Mouse (Mus musculus): ENCODE data around the gene Snx1.

Gene Snx1

GRCm38 (mm10) chr9:66088411-66088810 lies 38.0 kb downstream of the Snx1 start:
- peak; percentile 33 for DNase-seq (ENCODE audit: low read depth)

- no peak for DNase-seq (ENCODE audit: low read depth)
These were observed 39.3 kb downstream of the Snx1 start for GRCm38 (mm10) chr9:66087062-66087461.

- DNase-seq (ENCODE audit: low read depth): no peak
These were observed 42.2 kb downstream of the Snx1 start for GRCm38 (mm10) chr9:66084171-66084570.

DNA sequence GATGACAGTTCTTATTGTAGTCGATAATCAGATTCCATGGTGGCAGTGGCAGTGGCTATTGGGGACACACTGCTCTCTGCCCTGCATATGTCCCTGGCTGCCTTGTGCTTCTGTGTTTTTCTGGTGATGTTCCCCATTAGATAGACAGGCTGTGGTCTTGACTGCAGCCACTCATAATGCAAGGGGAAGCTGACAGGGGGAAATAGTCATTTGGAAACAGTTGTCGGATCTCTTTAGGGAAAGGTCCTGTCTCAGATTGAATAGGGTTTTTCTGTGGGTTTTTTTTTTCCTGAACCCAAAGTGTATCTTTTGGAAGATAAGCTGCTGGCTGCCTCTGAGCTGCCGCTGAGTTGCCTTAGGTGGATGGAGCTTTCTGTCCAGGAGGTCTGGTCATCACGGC lies 44.4 kb downstream of the Snx1 start:
- no peak for DNase-seq (ENCODE audit: low read depth)

- no peak for DNase-seq (ENCODE audit: low read depth)
These were observed 45.5 kb downstream of the Snx1 start for GRCm38 (mm10) chr9:66080804-66081459.

DNA sequence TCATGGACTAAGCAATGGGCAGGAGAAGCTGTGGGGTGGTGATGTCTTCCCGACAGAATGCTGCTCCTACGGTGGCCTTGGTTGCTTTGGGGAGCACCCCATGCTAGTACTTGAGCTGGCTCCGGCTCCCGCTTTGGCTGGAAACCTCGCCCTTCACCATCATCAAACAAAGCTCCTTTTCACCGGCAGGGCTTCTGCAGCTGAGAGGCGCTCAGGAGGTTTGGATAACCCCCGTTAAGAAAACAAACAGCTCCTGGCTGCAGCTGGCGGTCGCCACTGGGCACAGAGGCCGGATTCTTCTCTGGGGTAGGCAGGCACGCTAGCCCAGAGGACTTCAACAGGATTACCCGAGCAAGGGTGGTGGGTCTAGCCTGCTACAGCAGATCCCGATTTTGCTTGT lies 47.9 kb downstream of the Snx1 start:
- no peak for DNase-seq (ENCODE audit: low read depth)

DNA sequence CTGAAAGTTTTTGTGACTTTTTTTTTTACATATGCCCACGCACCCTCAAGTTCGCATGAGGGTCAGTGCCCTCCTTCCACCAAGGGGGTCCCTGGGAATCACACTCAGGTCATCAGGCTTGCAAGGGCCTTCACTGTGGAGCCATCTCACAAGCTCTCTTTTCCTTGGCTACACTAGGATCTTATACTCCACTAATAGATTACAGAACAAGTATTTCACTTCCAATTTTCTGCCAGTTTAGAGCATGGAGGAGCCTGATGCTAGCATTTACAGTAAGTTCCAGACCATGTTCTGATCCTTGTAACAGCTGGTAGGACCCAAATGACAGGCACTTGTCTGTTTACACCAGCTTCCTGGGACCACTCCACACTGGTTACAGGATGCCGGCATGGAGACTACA lies 48.3 kb downstream of the Snx1 start:
- DNase-seq (ENCODE audit: low read depth): no peak

- DNase-seq (ENCODE audit: low read depth): no peak
These were observed 53.6 kb downstream of the Snx1 start for GRCm38 (mm10) chr9:66072754-66073153.

GRCm38 (mm10) chr9:66070151-66070550 lies 56.2 kb downstream of the Snx1 start:
- no peak for DNase-seq (ENCODE audit: low read depth)

- peak; percentile 83 for DNase-seq (ENCODE audit: low read depth)
These were observed 56.8 kb downstream of the Snx1 start, which contains the start of gene Snx22 for GRCm38 (mm10) chr9:66069583-66069982. Gene Snx22, minus strand, starts transcription at chr9:66069719.

- no peak for DNase-seq (ENCODE audit: low read depth)
These were observed 57.4 kb downstream of the Snx1 start for GRCm38 (mm10) chr9:66068971-66069391.

DNA sequence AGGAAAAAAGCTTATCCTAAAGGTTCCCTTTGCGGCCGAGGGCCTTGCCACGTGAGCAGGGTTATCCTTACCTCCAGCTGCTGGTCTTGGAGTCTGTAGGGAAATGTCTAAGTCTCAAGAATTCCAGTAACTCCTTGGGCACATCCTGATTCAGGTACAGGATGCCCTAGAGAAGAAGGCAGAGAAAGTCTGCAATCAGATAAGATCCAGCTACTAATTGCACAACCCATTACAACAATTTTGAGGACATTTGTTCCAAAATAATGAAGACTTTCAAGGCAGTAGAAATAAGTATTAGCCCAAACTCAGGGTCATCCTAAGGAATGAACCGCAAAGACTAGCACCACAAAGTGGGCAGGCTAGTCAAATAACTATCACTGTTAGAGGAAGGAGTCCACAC lies 58.3 kb downstream of the Snx1 start:
- no peak for DNase-seq (ENCODE audit: low read depth)

GRCm38 (mm10) chr9:66067542-66067941 lies 58.8 kb downstream of the Snx1 start:
- DNase-seq (ENCODE audit: low read depth): no peak

DNA sequence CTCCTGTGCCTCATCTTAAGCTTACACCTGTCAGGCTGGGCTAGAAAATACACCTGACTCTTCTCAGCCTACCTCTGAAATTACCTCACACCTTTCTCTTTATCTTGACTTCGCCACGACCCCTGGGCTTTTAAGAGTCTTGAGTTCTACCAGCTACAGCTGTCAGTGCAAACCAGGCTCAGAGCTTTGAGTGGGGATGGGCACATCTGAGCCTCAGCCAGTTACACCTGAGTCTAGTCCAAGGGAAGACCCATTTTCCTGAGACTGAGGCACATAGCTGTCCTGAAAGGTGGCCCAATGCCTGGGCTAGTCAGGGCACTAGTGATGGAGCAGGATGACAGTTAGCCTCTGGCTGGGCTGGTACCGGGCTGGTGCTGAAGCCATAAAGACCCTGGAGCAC lies 59.6 kb downstream of the Snx1 start:
- DNase-seq (ENCODE audit: low read depth): no peak

DNA sequence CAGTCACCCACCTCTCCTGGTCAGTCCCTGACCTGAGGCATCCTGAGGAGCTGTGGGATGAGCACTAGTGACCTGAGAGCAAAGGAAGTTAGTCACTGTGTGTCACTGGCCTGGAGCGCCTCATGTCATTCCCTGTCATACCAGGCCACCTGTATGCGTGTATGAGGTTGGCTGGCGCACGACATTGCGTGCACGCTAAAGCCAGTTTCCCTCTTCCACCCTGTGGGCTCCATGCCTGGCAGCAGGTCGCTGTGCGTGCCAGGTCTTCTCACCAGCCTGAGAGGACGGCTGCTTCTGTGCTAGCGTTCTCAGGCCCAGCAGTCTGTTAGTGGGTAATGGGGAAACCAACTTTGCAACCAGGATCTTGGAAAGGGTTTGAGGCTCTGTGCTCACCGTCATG lies 62.1 kb downstream of the Snx1 start:
- no peak for DNase-seq (ENCODE audit: low read depth)

GRCm38 (mm10) chr9:66063446-66063845 lies 62.9 kb downstream of the Snx1 start:
- no peak for DNase-seq (ENCODE audit: low read depth)

DNA sequence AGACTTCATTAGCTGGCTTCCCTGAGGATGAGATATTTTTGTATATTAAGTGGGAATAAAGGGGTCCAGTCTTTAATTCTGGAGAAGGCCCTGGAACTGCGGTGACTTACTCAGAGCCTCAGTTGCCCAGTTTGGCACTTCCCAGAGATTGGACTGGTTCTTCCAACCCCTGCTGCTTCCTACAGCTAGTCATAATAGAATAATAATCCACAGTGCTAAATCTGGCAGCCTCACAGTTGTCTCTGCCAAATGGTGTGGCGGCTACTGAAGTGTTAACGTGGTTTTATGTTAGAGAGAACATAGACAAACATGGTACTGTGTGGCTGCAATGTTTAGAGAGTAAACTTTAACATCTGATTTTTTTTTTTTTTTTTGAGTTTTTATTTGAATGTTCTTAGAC lies 64.7 kb downstream of the Snx1 start:
- no peak for DNase-seq (ENCODE audit: low read depth)

- DNase-seq (ENCODE audit: low read depth): no peak
These were observed 65.4 kb downstream of the Snx1 start for GRCm38 (mm10) chr9:66060986-66061385.

DNA sequence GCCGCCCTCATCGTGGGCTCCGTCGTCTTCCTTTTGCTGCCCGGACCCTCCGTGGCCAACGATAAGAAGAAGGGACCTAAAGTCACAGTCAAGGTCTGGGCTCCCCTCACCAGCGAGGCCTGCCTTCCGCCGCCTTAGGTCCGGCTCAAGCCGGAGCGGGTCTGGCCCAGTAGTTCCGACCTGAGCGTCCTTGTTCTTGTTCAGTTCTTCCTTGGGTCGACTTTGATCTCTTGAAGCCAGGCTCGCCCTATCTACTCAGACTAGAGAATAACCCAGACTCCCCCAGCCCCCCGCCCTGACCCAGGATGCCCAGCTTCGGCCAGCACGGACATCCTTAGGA lies 66.1 kb downstream of the Snx1 start:
- no peak for DNase-seq (ENCODE audit: low read depth)

- peak; percentile 92 for DNase-seq (ENCODE audit: low read depth)
These were observed 66.6 kb downstream of the Snx1 start, which contains the start of gene Ppib for GRCm38 (mm10) chr9:66059583-66060307. Gene Ppib, plus strand, starts transcription at chr9:66060222.

DNA sequence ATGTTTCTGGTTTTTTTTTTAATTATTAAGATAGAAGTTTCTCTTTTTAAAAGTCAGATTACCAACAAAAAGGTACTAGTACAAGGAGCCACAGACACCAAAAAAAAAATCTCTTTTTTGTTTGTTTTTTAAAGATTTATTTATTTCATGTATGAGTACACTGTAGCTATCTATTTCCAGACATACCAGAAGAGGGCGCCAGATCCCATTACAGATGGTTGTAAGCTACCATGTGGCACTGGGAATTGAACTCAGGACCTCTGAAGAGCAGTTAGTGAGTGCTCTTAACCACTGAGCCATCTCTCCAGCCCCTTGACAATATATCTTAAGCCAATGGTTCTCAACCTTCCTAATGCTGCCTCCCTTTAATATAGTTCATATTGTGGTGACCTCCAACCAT lies 72.8 kb downstream of the Snx1 start:
- DNase-seq (ENCODE audit: low read depth): no peak

DNA sequence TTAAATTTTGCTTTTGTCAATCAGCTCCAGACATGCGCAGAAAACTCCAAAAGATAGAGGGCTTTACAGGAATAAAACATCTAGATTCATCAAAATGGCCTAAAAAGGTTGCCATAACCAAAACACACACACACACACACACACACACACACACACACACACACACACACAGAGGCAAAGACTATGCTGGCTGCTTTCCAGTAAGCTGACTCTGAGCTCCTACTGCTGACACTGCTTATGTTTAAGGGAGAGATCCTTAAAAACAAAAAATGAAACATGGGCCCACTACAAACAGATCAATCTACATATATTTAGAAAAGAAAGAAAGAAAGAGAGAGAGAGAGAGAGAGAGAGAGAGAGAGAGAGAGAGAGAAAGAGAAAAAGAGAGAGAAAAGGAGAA lies 73.7 kb downstream of the Snx1 start:
- no peak for DNase-seq (ENCODE audit: low read depth)

DNA sequence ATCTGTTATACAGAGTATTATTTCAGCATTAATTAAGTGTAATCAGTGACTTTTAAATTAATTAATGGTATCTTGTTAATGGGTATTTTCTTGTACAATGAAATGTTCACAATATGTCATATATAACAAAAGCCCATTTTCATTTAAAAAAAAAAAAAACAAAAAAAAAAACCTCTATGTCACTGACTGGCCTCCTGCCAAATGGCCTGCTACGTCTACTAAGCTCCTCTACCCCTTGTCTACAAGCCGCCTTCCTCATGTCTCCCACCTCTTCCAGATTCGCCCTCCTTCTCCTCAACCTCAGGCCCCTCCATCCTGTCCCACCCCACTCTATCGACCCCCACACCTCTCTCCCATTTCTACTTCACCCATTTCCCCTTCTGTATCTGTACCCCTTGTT lies 74.9 kb downstream of the Snx1 start:
- DNase-seq (ENCODE audit: low read depth): no peak

Data from c-Kit-positive CD71-negative TER-119-negative erythroid progenitor cells, embryonic 14.5 days (primary cell).